Mouse (Mus musculus) kidney, adult 8-10 months (tissue): ENCODE data around the gene Olfr692.
A peak's percentile ranks its signal among the peaks of the same experiment; 100 is the strongest.

Experiments used
- DNase-seq, 2 experiments: peaks; one replicate each; pipeline ENCODE4 v3.0.0; 2022

The Olfr692 gene

GRCm38 (mm10) chr7:105406322-105406721, 38.3 kb downstream of the Olfr692 start:
- no peak for DNase-seq

- DNase-seq: peak; percentile 55 to 88
Measured at GRCm38 (mm10) chr7:105411874-105412632, 44.0 kb downstream of the Olfr692 start.

- DNase-seq: no peak
Measured at GRCm38 (mm10) chr7:105414385-105414784, 46.4 kb downstream of the Olfr692 start.

GRCm38 (mm10) chr7:105416529-105416928, 48.5 kb downstream of the Olfr692 start:
- DNase-seq: no peak

GRCm38 (mm10) chr7:105418106-105418505, 50.1 kb downstream of the Olfr692 start:
- DNase-seq: no peak
